Mouse (Mus musculus) intestine, postnatal 0 days (tissue): Measurements from ENCODE around the gene Aup1. TPM values are rescaled to one million over a fixed set of nuclear protein-coding genes. Genes with fewer than 3 reads are reported as not detected.

Source experiments
- ATAC-seq: fragments of 200-750 bp; cut with Nextera tagmentation; 2 replicates; pipeline ENCODE4 v1.8.0; 2017; ENCODE audit warnings: mild to moderate bottlenecking, moderate TSS enrichment, moderate library complexity
- H3K27ac ChIP-seq: fragments of 300-500 bp; sonication (generic); 2 replicates; pipeline ENCODE4 v1.5.1; 2014; ENCODE audit warnings: mild to moderate bottlenecking, low read depth, low read length, moderate library complexity
- H3K27me3 ChIP-seq: fragments of 300-500 bp; sonication (generic); replicated peaks from 2 replicates; pipeline ENCODE4 v1.6.1; 2014; ENCODE audit warnings: low read length, mixed read lengths; ENCODE audit not compliant: control insufficient read depth, insufficient read depth
- H3K36me3 ChIP-seq: fragments of 300-500 bp; sonication (generic); 2 replicates; pipeline ENCODE4 v1.6.1; 2014; ENCODE audit warnings: mild to moderate bottlenecking, moderate library complexity; ENCODE audit not compliant: control insufficient read depth, insufficient read depth
- H3K4me1 ChIP-seq: fragments of 300-500 bp; sonication (generic); replicated peaks from 2 replicates; pipeline ENCODE4 v1.6.1; 2014; ENCODE audit warnings: antibody characterized with exemption, low read length, mixed read lengths; ENCODE audit not compliant: control insufficient read depth, insufficient read depth
- H3K4me2 ChIP-seq: fragments of 300-500 bp; sonication (generic); replicated peaks from 2 replicates; pipeline ENCODE4 v1.6.1; 2014; ENCODE audit warnings: low read depth, mild to moderate bottlenecking, moderate library complexity
- H3K4me3 ChIP-seq: fragments of 300-500 bp; sonication (generic); 2 replicates; pipeline ENCODE4 v1.5.1; 2014; ENCODE audit warnings: low read depth, low read length
- H3K9ac ChIP-seq: fragments of 300-500 bp; sonication (generic); 2 replicates; pipeline ENCODE4 v1.6.1; 2014; ENCODE audit warnings: mild to moderate bottlenecking, low read depth, low read length
- H3K9me3 ChIP-seq: fragments of 300-500 bp; sonication (generic); 2 replicates; pipeline ENCODE4 v1.6.1; 2016; ENCODE audit warnings: mixed run types; ENCODE audit not compliant: control insufficient read depth
- CTCF ChIP-seq: sonication (generic); IDR thresholded peaks from 2 replicates; pipeline ENCODE4 v1.5.1; 2016; ENCODE audit warnings: low read depth, mild to moderate bottlenecking, control low read depth, antibody characterized with exemption, moderate library complexity
- WGBS: fragments of 180-500 bp; shearing (Covaris S2); extraction: QIAGEN DNeasy Blood & Tissue Kit; methylation state at CpG from one replicate; pipeline ENCODE4 v1.1.7; 2014; 5-methylcytosine and 5-hydroxymethylcytosine counted together
- polyA plus RNA-seq: library from polyadenylated mRNA; unstranded; fragments of >200 nt; fragmentation: Nextera tagmentation; extraction: Ambion mirVana; gene quantifications from 2 replicates; pipeline ENCODE4 v1.2.1, GENCODE M21; 2015

Gene Aup1
- polyA plus RNA-seq, 1 experiment from 2014 or later, result 191 TPM

DNA sequence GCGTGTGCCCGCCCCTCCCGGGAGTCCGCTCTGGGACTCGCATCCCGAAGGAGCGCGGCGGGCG lies 15.8 kb downstream of the Aup1 start, which contains the start of gene Tlx2:
TSS of gene Tlx2 (minus strand) at position 47 of the 64 bp plus-strand sequence.
- H3K9me3 ChIP-seq, result no peaks in the 10 kb centered on the region
- H3K4me2 ChIP-seq, result peak within 1 kb of the TSS; percentile 63
- no peaks in the 10 kb centered on the region; the same call in 1 of the 2 replicates for H3K4me1 ChIP-seq
- peaks cover 91% of the 10 kb centered on the region for H3K27me3 ChIP-seq
- H3K36me3 ChIP-seq, result no peaks in the 10 kb centered on the region; the same call in 1 of the 2 replicates
- TF ChIP-seq CTCF, result no peak
- WGBS, result 1% methylated on average over 10 of the region's 10 CpGs
- no peak within 1 kb of the TSS for H3K9ac ChIP-seq
- no peak for ATAC-seq
- no peak within 1 kb of the TSS for H3K27ac ChIP-seq
- H3K4me3 ChIP-seq, result peak within 1 kb of the TSS; percentile 39

DNA sequence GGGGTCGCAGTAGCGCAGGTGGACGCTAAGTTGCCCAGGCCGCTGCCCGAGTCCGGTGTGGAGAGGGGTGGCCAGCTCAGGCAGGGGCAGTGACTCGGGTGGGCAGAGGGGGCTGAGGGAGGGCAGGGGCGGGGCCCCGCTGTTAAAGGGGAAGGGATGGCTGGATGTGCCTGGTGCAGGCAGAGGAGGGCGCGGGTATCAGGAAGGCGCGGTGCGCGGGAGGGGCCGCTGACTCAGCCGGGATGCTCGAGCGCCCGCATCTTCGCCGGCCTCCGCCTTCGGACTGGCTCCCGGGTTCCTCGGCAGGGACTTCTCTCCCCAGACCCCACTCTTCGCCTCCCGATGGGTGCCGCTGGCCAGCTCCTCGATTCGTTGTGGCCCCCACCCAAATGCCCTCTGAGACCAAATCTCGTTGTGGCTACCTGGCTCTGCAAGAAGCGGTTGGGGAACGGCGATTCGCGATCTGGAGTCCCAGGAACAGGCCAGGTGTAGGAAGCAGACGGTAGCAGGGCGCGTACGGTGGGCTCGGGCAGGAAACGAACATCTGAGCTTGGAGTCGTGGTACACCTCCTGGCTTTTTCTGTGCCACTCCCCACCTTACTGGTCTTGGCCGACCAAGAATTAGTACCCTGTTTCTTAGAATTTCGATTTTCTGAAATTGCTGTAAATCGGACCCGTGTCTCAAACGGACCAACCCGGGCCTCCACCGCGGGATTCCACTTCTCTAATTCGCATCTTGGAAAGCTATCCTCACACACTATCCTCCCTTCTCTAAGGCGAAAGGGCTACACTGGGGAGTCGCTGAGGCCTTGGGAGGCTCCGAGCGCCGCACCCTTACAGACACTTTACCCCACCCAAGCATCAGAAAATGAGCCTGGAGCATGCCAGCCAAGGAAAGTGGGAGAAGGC lies 16.2 kb downstream of the Aup1 start:
- under 1% methylated on average over 57 of the region's 58 CpGs for WGBS
- TF ChIP-seq CTCF, result no peak
- peak; percentile 7; the same call in 1 of the 2 replicates for ATAC-seq

DNA sequence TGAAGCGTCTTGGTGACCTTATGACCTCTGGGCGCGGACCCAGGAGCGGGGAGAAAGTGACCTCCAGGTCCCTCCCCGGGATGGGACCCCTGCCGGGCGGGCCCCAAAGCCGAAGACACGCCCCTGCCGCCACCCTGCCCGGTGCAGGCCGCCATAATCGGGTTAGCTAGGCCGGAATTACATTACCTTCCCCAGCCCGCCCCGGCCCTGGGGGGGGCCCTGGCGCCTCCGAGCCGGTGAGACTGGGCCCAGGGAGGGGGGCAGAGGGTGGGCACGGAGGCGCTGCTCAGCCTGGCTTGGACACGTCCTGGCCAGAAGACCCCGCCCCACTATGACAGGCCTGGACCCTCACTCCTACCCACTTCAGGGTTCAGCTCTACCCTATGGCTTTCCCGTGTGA lies 16.9 kb downstream of the Aup1 start:
- Histone ChIP-seq H3K4me3 (peak overlapping the region; percentile 23; the same call in 1 of the 2 replicates), H3K9ac (no peak overlapping the region), H3K9me3 (no peaks in the 10 kb centered on the region), H3K27ac (no peak overlapping the region), H3K36me3 (no peaks in the 10 kb centered on the region; the same call in 1 of the 2 replicates), H3K4me1 (no peaks in the 10 kb centered on the region; the same call in 1 of the 2 replicates), H3K4me2 (0 out of 2 replicates have a peak overlapping the region, but pooled peaks have one; percentile 21), H3K27me3 (peaks cover 91% of the 10 kb centered on the region)
- 1% methylated on average over 23 of the region's 24 CpGs for WGBS
- TF ChIP-seq CTCF, result no peak
- ATAC-seq, result no peak

More for the DNA sequence above, 16.2 kb downstream of the Aup1 start:
- no peaks in the 10 kb centered on the region for H3K9me3 ChIP-seq
- peak overlapping the region; percentile 63 for H3K4me2 ChIP-seq
- no peak overlapping the region for H3K9ac ChIP-seq
- H3K27me3 ChIP-seq, result peaks cover 91% of the 10 kb centered on the region
- H3K27ac ChIP-seq, result no peak overlapping the region
- peak overlapping the region; percentile 39 for H3K4me3 ChIP-seq
- H3K36me3 ChIP-seq, result no peaks in the 10 kb centered on the region; the same call in 1 of the 2 replicates
- H3K4me1 ChIP-seq, result no peaks in the 10 kb centered on the region; the same call in 1 of the 2 replicates

DNA sequence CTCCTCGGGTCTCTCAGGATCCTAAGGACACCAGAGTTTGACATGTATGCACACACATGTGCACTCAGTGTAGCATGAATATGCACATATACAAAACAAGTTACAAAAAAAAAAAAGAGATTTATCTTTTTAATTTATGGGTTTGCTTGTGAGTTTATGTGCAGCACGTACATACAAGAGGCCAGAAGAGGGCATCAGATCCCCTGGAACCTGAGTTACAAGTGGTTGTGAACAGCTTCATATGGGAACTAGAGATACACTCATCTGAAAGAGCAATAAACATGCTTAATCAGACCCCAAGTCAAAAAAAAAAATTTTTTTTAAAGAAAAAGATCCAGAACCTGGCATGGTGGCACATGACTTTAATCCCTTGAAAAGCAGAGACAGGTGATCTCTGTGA lies 20.7 kb downstream of the Aup1 start:
- no peak for ATAC-seq
- Histone ChIP-seq H3K36me3 (no peaks in the 10 kb centered on the region; the same call in 1 of the 2 replicates), H3K9me3 (no peaks in the 10 kb centered on the region), H3K4me1 (peaks cover 3% of the 10 kb centered on the region; the same call in 1 of the 2 replicates), H3K4me3 (no peak overlapping the region), H3K9ac (no peak overlapping the region), H3K27ac (no peak overlapping the region), H3K4me2 (no peak overlapping the region), H3K27me3 (peaks cover 64% of the 10 kb centered on the region)
- peak; percentile 53 for TF ChIP-seq CTCF
- 15% methylated on average over 2 of the region's 2 CpGs for WGBS

DNA sequence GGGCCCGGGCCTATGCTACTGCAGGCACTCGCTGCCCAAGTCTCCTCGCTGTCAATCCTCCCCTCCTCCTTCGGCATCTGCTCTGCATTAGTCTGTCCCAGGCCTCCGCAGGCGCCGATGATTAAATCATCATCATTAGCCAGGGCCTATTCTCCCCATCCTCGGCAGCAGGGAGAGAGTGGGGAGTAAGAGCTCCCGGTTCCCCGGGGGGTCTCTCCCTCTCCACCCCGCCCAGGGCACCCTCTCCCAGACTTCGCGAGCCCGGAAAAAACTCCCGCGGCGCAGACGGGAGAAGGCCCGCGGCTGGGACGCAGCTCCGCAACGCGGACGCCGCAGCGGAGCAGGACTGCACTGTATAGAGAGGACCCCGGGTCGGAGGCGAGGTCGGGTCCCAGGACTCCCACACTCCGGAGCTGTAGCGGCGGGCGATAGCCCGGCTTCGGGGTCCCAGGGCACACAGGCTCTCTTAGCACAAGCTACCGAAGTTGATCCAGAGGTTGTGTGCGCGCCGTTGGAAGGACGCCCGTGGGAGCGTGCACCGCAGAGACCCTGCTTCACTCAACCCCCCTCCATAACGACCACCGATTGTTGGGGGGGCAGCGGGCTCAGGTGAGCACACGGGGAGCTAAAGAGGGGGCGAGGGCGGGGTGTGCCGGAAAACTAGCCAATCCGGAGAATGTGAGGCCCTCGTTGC lies 23.5 kb downstream of the Aup1 start, which contains the start of gene Pcgf1:
TSS of gene Pcgf1 (plus strand) at position 240 of the 694 bp plus-strand sequence.
- Histone ChIP-seq H3K9me3 (no peaks in the 10 kb centered on the region), H3K4me3 (peak within 1 kb of the TSS; percentile 61), H3K36me3 (peaks cover 21% of the 10 kb centered on the region; the same call in 1 of the 2 replicates), H3K9ac (peak within 1 kb of the TSS; percentile 47), H3K27ac (peak within 1 kb of the TSS; percentile 74; the same call in 1 of the 2 replicates), H3K4me2 (peak within 1 kb of the TSS; percentile 98), H3K4me1 (0 out of 2 replicates have a peak, but pooled peaks cover 3% of the 10 kb centered on the region), H3K27me3 (peaks cover 38% of the 10 kb centered on the region)
- no peak for TF ChIP-seq CTCF
- under 1% methylated on average over 54 of the region's 54 CpGs for WGBS
- ATAC-seq, result peak; percentile 28

DNA sequence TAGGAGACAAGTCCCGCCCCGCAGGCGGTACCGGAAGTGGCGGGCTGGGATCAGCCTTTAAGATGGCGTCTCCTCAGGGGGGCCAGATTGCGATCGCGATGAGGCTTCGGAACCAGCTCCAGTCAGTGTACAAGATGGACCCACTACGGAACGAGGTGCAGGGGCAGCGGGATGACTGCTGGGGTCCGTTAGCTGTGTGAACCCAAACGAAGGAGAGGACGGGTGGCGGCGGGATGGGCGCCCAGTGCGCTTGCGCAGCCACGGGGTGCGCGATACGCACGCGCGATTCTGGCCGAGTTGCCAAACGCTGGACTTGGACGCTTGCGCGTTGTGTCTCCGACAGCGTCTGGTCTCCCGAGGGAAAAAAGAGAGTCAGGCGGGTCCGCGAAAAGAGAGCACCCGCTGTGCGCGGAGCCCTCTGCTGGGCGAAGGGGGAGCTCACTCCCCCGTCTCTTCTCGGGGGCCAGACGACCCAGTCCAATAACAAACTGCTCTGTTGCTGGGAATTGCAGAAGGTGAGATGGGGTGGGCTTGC lies 24.1 kb downstream of the Aup1 start:
- TF ChIP-seq CTCF, result peak; percentile 80
- Histone ChIP-seq H3K4me2 (peak overlapping the region; percentile 98), H3K36me3 (peaks cover 22% of the 10 kb centered on the region; the same call in 1 of the 2 replicates), H3K27me3 (peaks cover 38% of the 10 kb centered on the region), H3K9ac (peak overlapping the region; percentile 47), H3K4me1 (0 out of 2 replicates have a peak, but pooled peaks cover 3% of the 10 kb centered on the region), H3K4me3 (peak overlapping the region; percentile 61), H3K9me3 (no peaks in the 10 kb centered on the region), H3K27ac (peak overlapping the region; percentile 74; the same call in 1 of the 2 replicates)
- ATAC-seq, result peak; percentile 93
- under 1% methylated on average over 46 of the region's 46 CpGs for WGBS
